Mouse (Mus musculus) megakaryocyte, embryonic 14.5 days (primary cell): ENCODE results near the gene Pard6a.

Experiments
- FLI1 ChIP-seq: IDR thresholded peaks from 2 replicates; pipeline ENCODE4 v1.6.1; 2012; ENCODE audit warnings: low read length, inconsistent platforms, mixed read lengths
- GATA1 ChIP-seq: IDR thresholded peaks from 3 replicates; pipeline ENCODE4 v1.6.1; 2012; ENCODE audit warnings: mixed read lengths, low read length, inconsistent platforms, borderline replicate concordance

- no peak for TF ChIP-seq FLI1
- no peak for TF ChIP-seq GATA1
Measured at GRCm38 (mm10) chr8:105687512-105687911, 13.4 kb upstream of the Pard6a start.
